Mouse (Mus musculus): ENCODE data around the gene Ptgr2. TPM values are rescaled to one million over a fixed set of nuclear protein-coding genes. Genes with fewer than 3 reads are reported as not detected.
"Not testable (repeated sequence)": the region's sequence is repeated elsewhere in the genome, so short reads cannot be mapped to it uniquely, and the experiment has no call there.

The Ptgr2 gene
- 11.5 and 14.0 TPM in 2 replicates for polyA plus RNA-seq (2014; fragmentation: Nextera tagmentation; extraction: Ambion mirVana)

DNA sequence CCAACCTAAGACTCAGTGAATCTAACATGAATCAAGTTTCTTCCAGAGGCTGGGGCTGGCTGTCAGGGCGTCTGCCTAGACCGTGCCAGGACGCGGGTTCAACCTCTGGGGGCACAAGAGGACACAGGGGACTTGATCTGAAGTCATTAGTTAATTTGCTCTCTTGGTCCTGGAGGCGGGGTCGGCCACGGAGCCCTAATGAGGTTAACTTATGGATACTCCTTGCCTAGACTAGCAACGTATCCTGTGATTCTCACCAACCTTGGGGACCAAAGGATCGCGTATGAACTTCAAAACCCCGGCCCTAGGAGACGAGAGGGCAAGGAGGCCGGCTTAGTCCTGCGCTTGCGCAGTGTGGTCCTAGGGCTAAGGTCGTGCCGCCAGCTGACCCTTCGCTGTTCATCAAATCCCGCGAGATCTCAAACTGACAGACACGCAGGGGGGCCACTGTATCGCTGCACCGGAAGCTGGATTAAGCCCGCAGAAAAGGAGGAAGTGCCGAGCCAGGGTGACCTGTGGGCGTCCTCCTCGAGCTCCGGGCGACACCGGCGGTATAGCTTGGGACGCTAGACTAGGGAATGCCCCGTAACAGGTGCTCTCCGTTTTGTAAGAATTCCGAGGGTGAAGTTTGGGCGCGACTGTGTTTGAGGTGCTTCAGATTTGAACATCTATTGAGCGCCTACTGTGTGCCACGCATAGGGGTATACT, at the start of gene Ptgr2:
Gene Ptgr2, plus strand, starts transcription at position 348 of the 708 bp plus-strand sequence.
- Histone ChIP-seq H3K4me1 (ENCODE audit: control insufficient read depth, insufficient read depth, low read length) (0 out of 2 replicates have a peak, but pooled peaks cover 4% of the 10 kb centered on the region), H3K27me3 (ENCODE audit: control insufficient read depth, insufficient read depth, low read length) (no peaks in the 10 kb centered on the region), H3K27ac (replicated peaks; ENCODE audit: low read depth, low read length) (no peak within 1 kb of the TSS), H3K4me3 (ENCODE audit: low read depth, low read length) (peak within 1 kb of the TSS; percentile 51), H3K9ac (ENCODE audit: low read length) (peak within 1 kb of the TSS; percentile 65), H3K9me3 (ENCODE audit: control insufficient read depth, low read length) (no peaks in the 10 kb centered on the region), H3K36me3 (ENCODE audit: control insufficient read depth, insufficient read depth, low read length) (no peaks in the 10 kb centered on the region), H3K4me2 (ENCODE audit: low read depth, severe bottlenecking) (peak within 1 kb of the TSS; percentile 65)
- ATAC-seq (ENCODE audit: insufficient number of reproducible peaks, low FRiP score, low TSS enrichment, low read depth) (peak; percentile 82), DNase-seq (ENCODE audit: low spot score) (peak; percentile 93)
- under 1% methylated on average over 39 of the region's 39 CpGs for WGBS

DNA sequence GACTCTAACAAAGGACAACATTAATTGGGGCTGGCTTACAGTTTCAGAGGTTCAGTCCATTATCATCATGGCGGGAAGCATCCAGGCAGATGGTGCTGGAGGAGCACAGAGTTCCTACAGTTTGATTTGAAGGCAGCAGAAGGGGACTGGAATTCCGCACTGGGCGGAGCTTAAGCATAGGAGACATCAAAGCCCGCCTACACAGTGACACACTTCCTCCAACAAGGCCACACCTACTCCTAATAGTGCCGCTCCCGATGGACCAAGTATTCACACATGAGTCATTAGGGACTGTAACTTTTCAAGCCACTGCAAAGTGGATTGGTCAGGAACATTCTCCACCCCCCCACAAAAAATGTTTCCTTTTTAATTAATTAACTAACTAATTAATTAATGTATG, 49.5 kb upstream of the Ptgr2 start:
- no peak overlapping the region for H3K9ac ChIP-seq (ENCODE audit: low read length)
- no peak overlapping the region for H3K4me2 ChIP-seq (ENCODE audit: low read depth, severe bottlenecking)
- no peak for ATAC-seq (ENCODE audit: insufficient number of reproducible peaks, low FRiP score, low TSS enrichment, low read depth)
- H3K4me1 ChIP-seq (ENCODE audit: control insufficient read depth, insufficient read depth, low read length): no peaks in the 10 kb centered on the region
- H3K27me3 ChIP-seq (ENCODE audit: control insufficient read depth, insufficient read depth, low read length): no peaks in the 10 kb centered on the region
- H3K36me3 ChIP-seq (ENCODE audit: control insufficient read depth, insufficient read depth, low read length): no peaks in the 10 kb centered on the region
- 93% methylated on average over 6 of the region's 6 CpGs for WGBS
- H3K4me3 ChIP-seq (ENCODE audit: low read depth, low read length): no peak overlapping the region
- H3K9me3 ChIP-seq (ENCODE audit: control insufficient read depth, low read length): no peaks in the 10 kb centered on the region
- no peak for DNase-seq (ENCODE audit: low spot score)
- no peak overlapping the region for H3K27ac ChIP-seq (replicated peaks; ENCODE audit: low read depth, low read length)

GRCm38 (mm10) chr12:84235981-84236752, 48.9 kb upstream of the Ptgr2 start:
- H3K9me3 ChIP-seq (ENCODE audit: control insufficient read depth, low read length): no peaks in the 10 kb centered on the region
- ATAC-seq (ENCODE audit: insufficient number of reproducible peaks, low FRiP score, low TSS enrichment, low read depth): no peak
- DNase-seq (ENCODE audit: low spot score): no peak
- no peaks in the 10 kb centered on the region for H3K27me3 ChIP-seq (ENCODE audit: control insufficient read depth, insufficient read depth, low read length)
- no peak overlapping the region for H3K27ac ChIP-seq (replicated peaks; ENCODE audit: low read depth, low read length)
- WGBS: 82% methylated on average over 10 of the region's 10 CpGs
- H3K36me3 ChIP-seq (ENCODE audit: control insufficient read depth, insufficient read depth, low read length): no peaks in the 10 kb centered on the region
- no peak overlapping the region for H3K9ac ChIP-seq (ENCODE audit: low read length)
- no peak overlapping the region for H3K4me2 ChIP-seq (ENCODE audit: low read depth, severe bottlenecking)
- no peak overlapping the region for H3K4me3 ChIP-seq (ENCODE audit: low read depth, low read length)
- no peaks in the 10 kb centered on the region for H3K4me1 ChIP-seq (ENCODE audit: control insufficient read depth, insufficient read depth, low read length)

DNA sequence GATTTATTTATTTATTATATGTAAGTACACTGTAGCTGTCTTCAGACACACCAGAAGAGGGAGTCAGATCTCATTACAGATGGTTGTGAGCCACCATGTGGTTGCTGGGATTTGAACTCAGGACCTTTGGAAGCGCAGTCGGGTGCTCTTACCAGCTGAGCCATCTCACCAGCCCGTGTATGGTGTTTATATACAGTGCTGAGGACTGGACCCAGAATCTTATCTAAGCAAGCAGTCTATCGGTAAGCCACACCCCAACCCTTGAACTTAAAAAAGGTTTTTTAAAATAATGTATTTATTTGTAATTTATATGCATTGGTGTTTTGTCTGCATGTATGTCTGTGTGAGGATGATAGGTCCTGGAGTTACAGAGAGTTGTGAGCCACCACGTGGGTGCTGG, 48.0 kb upstream of the Ptgr2 start:
- 88% methylated on average over 5 of the region's 5 CpGs for WGBS
- H3K36me3 ChIP-seq (ENCODE audit: control insufficient read depth, insufficient read depth, low read length); DNase-seq (ENCODE audit: low spot score); H3K4me2 ChIP-seq (ENCODE audit: low read depth, severe bottlenecking); H3K27me3 ChIP-seq (ENCODE audit: control insufficient read depth, insufficient read depth, low read length); H3K9me3 ChIP-seq (ENCODE audit: control insufficient read depth, low read length); H3K4me1 ChIP-seq (ENCODE audit: control insufficient read depth, insufficient read depth, low read length); ATAC-seq (ENCODE audit: insufficient number of reproducible peaks, low FRiP score, low TSS enrichment, low read depth); H3K9ac ChIP-seq (ENCODE audit: low read length); H3K27ac ChIP-seq (replicated peaks; ENCODE audit: low read depth, low read length); H3K4me3 ChIP-seq (ENCODE audit: low read depth, low read length): not testable (repeated sequence)

- ATAC-seq (ENCODE audit: insufficient number of reproducible peaks, low FRiP score, low TSS enrichment, low read depth) (no peak), DNase-seq (ENCODE audit: low spot score) (no peak)
- WGBS: 81% methylated on average over 7 of the region's 7 CpGs
- Histone ChIP-seq H3K9ac (ENCODE audit: low read length) (no peak overlapping the region), H3K4me3 (ENCODE audit: low read depth, low read length) (no peak overlapping the region), H3K27ac (replicated peaks; ENCODE audit: low read depth, low read length) (no peak overlapping the region), H3K9me3 (ENCODE audit: control insufficient read depth, low read length) (no peaks in the 10 kb centered on the region), H3K4me2 (ENCODE audit: low read depth, severe bottlenecking) (no peak overlapping the region), H3K27me3 (ENCODE audit: control insufficient read depth, insufficient read depth, low read length) (no peaks in the 10 kb centered on the region), H3K36me3 (ENCODE audit: control insufficient read depth, insufficient read depth, low read length) (no peaks in the 10 kb centered on the region), H3K4me1 (ENCODE audit: control insufficient read depth, insufficient read depth, low read length) (no peaks in the 10 kb centered on the region)
These were observed 41.8 kb upstream of the Ptgr2 start for GRCm38 (mm10) chr12:84243076-84243770.

- Histone ChIP-seq H3K4me3 (ENCODE audit: low read depth, low read length) (no peak overlapping the region), H3K9me3 (ENCODE audit: control insufficient read depth, low read length) (no peaks in the 10 kb centered on the region), H3K27me3 (ENCODE audit: control insufficient read depth, insufficient read depth, low read length) (no peaks in the 10 kb centered on the region), H3K4me2 (ENCODE audit: low read depth, severe bottlenecking) (no peak overlapping the region), H3K9ac (ENCODE audit: low read length) (no peak overlapping the region), H3K4me1 (ENCODE audit: control insufficient read depth, insufficient read depth, low read length) (no peaks in the 10 kb centered on the region), H3K27ac (replicated peaks; ENCODE audit: low read depth, low read length) (no peak overlapping the region), H3K36me3 (ENCODE audit: control insufficient read depth, insufficient read depth, low read length) (no peaks in the 10 kb centered on the region)
- WGBS: 77% methylated on average over 5 of the region's 5 CpGs
- ATAC-seq (ENCODE audit: insufficient number of reproducible peaks, low FRiP score, low TSS enrichment, low read depth) (no peak), DNase-seq (ENCODE audit: low spot score) (no peak)
These were observed 39.3 kb upstream of the Ptgr2 start for GRCm38 (mm10) chr12:84245683-84246082.

- no peak overlapping the region for H3K9ac ChIP-seq (ENCODE audit: low read length)
- H3K4me1 ChIP-seq (ENCODE audit: control insufficient read depth, insufficient read depth, low read length): no peaks in the 10 kb centered on the region
- no peak overlapping the region for H3K4me2 ChIP-seq (ENCODE audit: low read depth, severe bottlenecking)
- DNase-seq (ENCODE audit: low spot score) (peak; percentile 77), ATAC-seq (ENCODE audit: insufficient number of reproducible peaks, low FRiP score, low TSS enrichment, low read depth) (no peak; the same call in 1 of the 2 replicates)
- WGBS: 12% methylated on average over 3 of the region's 3 CpGs
- no peak overlapping the region for H3K27ac ChIP-seq (replicated peaks; ENCODE audit: low read depth, low read length)
- H3K9me3 ChIP-seq (ENCODE audit: control insufficient read depth, low read length): no peaks in the 10 kb centered on the region
- H3K27me3 ChIP-seq (ENCODE audit: control insufficient read depth, insufficient read depth, low read length): no peaks in the 10 kb centered on the region
- no peaks in the 10 kb centered on the region for H3K36me3 ChIP-seq (ENCODE audit: control insufficient read depth, insufficient read depth, low read length)
- no peak overlapping the region for H3K4me3 ChIP-seq (ENCODE audit: low read depth, low read length)
These were observed 35.8 kb upstream of the Ptgr2 start for GRCm38 (mm10) chr12:84249217-84249616.

- ATAC-seq (ENCODE audit: insufficient number of reproducible peaks, low FRiP score, low TSS enrichment, low read depth): no peak
- DNase-seq (ENCODE audit: low spot score): no peak
- no peaks in the 10 kb centered on the region for H3K9me3 ChIP-seq (ENCODE audit: control insufficient read depth, low read length)
- H3K27ac ChIP-seq (replicated peaks; ENCODE audit: low read depth, low read length): no peak overlapping the region
- H3K27me3 ChIP-seq (ENCODE audit: control insufficient read depth, insufficient read depth, low read length): no peaks in the 10 kb centered on the region
- 86% methylated on average over 5 of the region's 5 CpGs for WGBS
- H3K9ac ChIP-seq (ENCODE audit: low read length): no peak overlapping the region
- no peaks in the 10 kb centered on the region for H3K4me1 ChIP-seq (ENCODE audit: control insufficient read depth, insufficient read depth, low read length)
- no peaks in the 10 kb centered on the region for H3K36me3 ChIP-seq (ENCODE audit: control insufficient read depth, insufficient read depth, low read length)
- H3K4me3 ChIP-seq (ENCODE audit: low read depth, low read length): no peak overlapping the region
- no peak overlapping the region for H3K4me2 ChIP-seq (ENCODE audit: low read depth, severe bottlenecking)
These were observed 32.2 kb upstream of the Ptgr2 start for GRCm38 (mm10) chr12:84252811-84253210.
